Mouse (Mus musculus) ES-Bruce4 (cell line): ENCODE results near the gene Fam166b. TPM values are rescaled to one million over a fixed set of nuclear protein-coding genes. Genes with fewer than 3 reads are reported as not detected.

Experiments used
- H3K27ac ChIP-seq: 2 replicates; pipeline ENCODE4 v1.5.1; 2012; ENCODE audit warnings: low read length, inconsistent platforms; ENCODE audit not compliant: insufficient read depth
- H3K27me3 ChIP-seq: 2 replicates; pipeline ENCODE4 v1.6.1; 2012; ENCODE audit warnings: mild to moderate bottlenecking, low read length, inconsistent platforms; ENCODE audit not compliant: control insufficient read depth, poor library complexity, insufficient read depth, severe bottlenecking
- H3K36me3 ChIP-seq: 2 replicates; pipeline ENCODE4 v1.6.1; 2012; ENCODE audit warnings: inconsistent platforms, mild to moderate bottlenecking, low read length, moderate library complexity; ENCODE audit not compliant: control insufficient read depth, poor library complexity, insufficient read depth, severe bottlenecking
- H3K4me1 ChIP-seq: one replicate; pipeline ENCODE4 v1.8.1; 2011; ENCODE audit warnings: low read length; ENCODE audit not compliant: control insufficient read depth, insufficient read depth
- H3K4me3 ChIP-seq: 2 replicates; pipeline ENCODE4 v1.5.1; 2011; ENCODE audit warnings: low read depth, mild to moderate bottlenecking, low read length
- H3K9ac ChIP-seq: 2 replicates; pipeline ENCODE4 v1.6.1; 2012; ENCODE audit warnings: low read depth, mild to moderate bottlenecking, inconsistent platforms; ENCODE audit not compliant: poor library complexity, severe bottlenecking
- H3K9me3 ChIP-seq: replicated peaks from 2 replicates; pipeline ENCODE4 v1.6.1; 2012; ENCODE audit warnings: mild to moderate bottlenecking, low read length, inconsistent platforms; ENCODE audit not compliant: control insufficient read depth, poor library complexity, insufficient read depth, severe bottlenecking
- CTCF ChIP-seq: IDR thresholded peaks from one replicate; pipeline ENCODE4 v1.8.1; 2011; ENCODE audit warnings: low read depth, low read length
- EP300 ChIP-seq: IDR thresholded peaks from 2 replicates; pipeline ENCODE4 v1.6.1; 2011; ENCODE audit warnings: low read depth, low read length; ENCODE audit not compliant: insufficient read depth
- POLR2A ChIP-seq: IDR thresholded peaks from one replicate; pipeline ENCODE4 v1.8.1; 2011; ENCODE audit warnings: low read length; ENCODE audit not compliant: insufficient read depth
- polyA plus RNA-seq: library from polyadenylated mRNA; stranded (reverse); fragments of >200 nt; gene quantifications from 2 replicates; pipeline ENCODE4 v1.2.4, GENCODE M21; 2011; ENCODE audit warnings: low read depth; ENCODE audit not compliant: missing spikeins, insufficient read depth, insufficient read length

Gene Fam166b
- polyA plus RNA-seq, 1 experiment, result 2.1 TPM

- H3K9me3 ChIP-seq, result no peaks in the 10 kb centered on the region
- H3K27ac ChIP-seq, result no peak overlapping the region
- peaks cover 7% of the 10 kb centered on the region for H3K4me1 ChIP-seq
Measured at GRCm38 (mm10) chr4:43396381-43396780, 32.6 kb downstream of the Fam166b start.

GRCm38 (mm10) chr4:43395836-43396235 is 33.1 kb downstream of the Fam166b start:
- no peak overlapping the region for H3K4me3 ChIP-seq
- H3K36me3 ChIP-seq, result no peaks in the 10 kb centered on the region
- peaks cover 7% of the 10 kb centered on the region for H3K4me1 ChIP-seq
- no peak for TF ChIP-seq CTCF
- no peak for TF ChIP-seq EP300
- TF ChIP-seq POLR2A, result no peak
- H3K27me3 ChIP-seq, result no peaks in the 10 kb centered on the region
- no peak overlapping the region for H3K27ac ChIP-seq
- no peak overlapping the region for H3K9ac ChIP-seq
- no peaks in the 10 kb centered on the region for H3K9me3 ChIP-seq

More at GRCm38 (mm10) chr4:43396381-43396780, 32.6 kb downstream of the Fam166b start:
- Histone ChIP-seq H3K9ac (no peak overlapping the region), H3K27me3 (no peaks in the 10 kb centered on the region), H3K4me3 (no peak overlapping the region), H3K36me3 (no peaks in the 10 kb centered on the region)
- TF ChIP-seq EP300 (no peak), CTCF (no peak), POLR2A (no peak)

- H3K36me3 ChIP-seq, result no peaks in the 10 kb centered on the region
- no peak overlapping the region for H3K27ac ChIP-seq
Measured at GRCm38 (mm10) chr4:43395147-43395546, 33.8 kb downstream of the Fam166b start.

GRCm38 (mm10) chr4:43394345-43394891 is 34.5 kb downstream of the Fam166b start:
- TF ChIP-seq CTCF, result no peak
- H3K27me3 ChIP-seq, result no peaks in the 10 kb centered on the region
- no peak overlapping the region for H3K9ac ChIP-seq
- H3K36me3 ChIP-seq, result no peaks in the 10 kb centered on the region
- no peaks in the 10 kb centered on the region for H3K9me3 ChIP-seq
- no peak overlapping the region for H3K4me3 ChIP-seq
- no peak overlapping the region for H3K27ac ChIP-seq
- peaks cover 9% of the 10 kb centered on the region for H3K4me1 ChIP-seq

More at GRCm38 (mm10) chr4:43395147-43395546, 33.8 kb downstream of the Fam166b start:
- Histone ChIP-seq H3K4me3 (no peak overlapping the region), H3K9me3 (no peaks in the 10 kb centered on the region), H3K27me3 (no peaks in the 10 kb centered on the region), H3K9ac (no peak overlapping the region), H3K4me1 (peaks cover 9% of the 10 kb centered on the region)
- TF ChIP-seq CTCF (no peak), EP300 (no peak), POLR2A (no peak)

GRCm38 (mm10) chr4:43391521-43392050 is 37.3 kb downstream of the Fam166b start:
- TF ChIP-seq EP300 (no peak), CTCF (no peak), POLR2A (no peak)
- no peak overlapping the region for H3K27ac ChIP-seq
- H3K36me3 ChIP-seq, result no peaks in the 10 kb centered on the region
- H3K9ac ChIP-seq, result no peak overlapping the region
- H3K27me3 ChIP-seq, result no peaks in the 10 kb centered on the region
- no peak overlapping the region for H3K4me3 ChIP-seq
- H3K4me1 ChIP-seq, result peaks cover 6% of the 10 kb centered on the region
- no peaks in the 10 kb centered on the region for H3K9me3 ChIP-seq

GRCm38 (mm10) chr4:43389845-43390440 is 39.0 kb downstream of the Fam166b start:
- Histone ChIP-seq H3K9ac (no peak overlapping the region), H3K9me3 (no peaks in the 10 kb centered on the region), H3K36me3 (no peaks in the 10 kb centered on the region), H3K27ac (no peak overlapping the region), H3K4me3 (no peak overlapping the region), H3K4me1 (peaks cover 6% of the 10 kb centered on the region), H3K27me3 (no peaks in the 10 kb centered on the region)
- no peak for TF ChIP-seq CTCF
- no peak for TF ChIP-seq EP300
- no peak for TF ChIP-seq POLR2A
